Mouse (Mus musculus): Measurements from ENCODE around the gene Cfap44.
A peak's percentile ranks its signal among the peaks of the same experiment; 100 is the strongest.

Gene Cfap44

GRCm38 (mm10) chr16:44394577-44395243, at the start of gene Cfap44:
Cfap44 (plus strand) TSS chr16:44394796.
- peak; percentile 6 to 30 for DNase-seq (ENCODE audit: low read depth in 2 of 2, low spot score in 2 of 2)

GRCm38 (mm10) chr16:44347071-44347901, 47.3 kb upstream of the Cfap44 start, which contains the start of gene Spice1:
Spice1 (plus strand) TSS chr16:44347121.
- DNase-seq (ENCODE audit: low read depth in 2 of 2, low spot score in 2 of 2): peak; percentile 93 to 94

DNA sequence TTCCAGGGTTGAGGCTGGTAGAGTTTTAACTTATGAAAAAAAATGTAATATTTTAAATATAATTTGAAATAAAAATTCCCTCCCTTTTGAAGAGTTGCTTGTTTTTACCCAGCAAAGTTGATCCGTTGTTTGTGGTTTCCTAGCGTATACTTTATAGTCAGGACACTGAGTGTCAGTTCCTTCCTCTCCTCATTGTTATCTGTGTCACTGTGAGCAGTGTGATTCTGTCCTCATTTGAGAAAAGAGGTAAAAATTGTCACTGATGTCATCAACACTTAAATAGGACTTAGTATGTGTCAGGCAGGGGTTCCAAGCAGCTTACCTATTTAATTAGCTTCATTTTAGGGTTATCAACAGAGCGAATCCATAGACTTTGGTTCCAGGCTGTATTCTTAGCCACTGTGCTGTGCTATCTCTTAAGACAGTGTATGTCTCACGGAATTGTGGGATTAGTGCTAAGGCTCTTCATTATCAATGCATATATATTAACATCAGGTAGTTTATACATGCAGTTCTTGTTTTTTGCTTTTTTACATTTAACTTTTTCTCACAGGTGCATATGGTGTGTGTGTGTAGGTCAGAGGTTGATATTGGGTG, 44.7 kb upstream of the Cfap44 start:
- DNase-seq (ENCODE audit: low read depth in 2 of 2, low spot score in 2 of 2): no peak

DNA sequence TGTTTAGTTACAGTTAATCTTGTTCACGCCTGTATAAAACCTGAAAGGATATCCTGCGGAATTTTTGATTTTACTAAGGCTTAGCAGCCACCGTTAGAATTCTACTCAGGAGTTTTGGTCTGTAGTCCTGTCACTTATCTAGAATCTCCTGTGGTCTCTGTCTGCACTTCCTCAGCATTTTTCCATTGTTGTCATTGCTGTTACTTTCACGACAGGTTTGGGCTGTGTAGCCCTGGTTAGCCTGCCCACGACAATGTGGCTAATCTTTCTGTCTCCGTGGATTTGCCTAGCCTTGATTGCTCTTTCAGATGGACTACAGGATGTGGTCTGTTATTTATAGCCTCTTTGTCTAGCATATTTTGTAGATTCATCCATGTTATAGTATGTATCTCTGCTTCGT, 38.3 kb upstream of the Cfap44 start:
- no peak for DNase-seq (ENCODE audit: low read depth in 2 of 2, low spot score in 2 of 2)

- peak; percentile 63 to 66 for DNase-seq (ENCODE audit: low read depth in 2 of 2, low spot score in 2 of 2)
These were observed 36.9 kb upstream of the Cfap44 start for GRCm38 (mm10) chr16:44357571-44358268.

- peak in 1 of 2 experiments; percentile 51 for DNase-seq (ENCODE audit: low read depth in 2 of 2, low spot score in 2 of 2)
These were observed 32.4 kb upstream of the Cfap44 start for GRCm38 (mm10) chr16:44361921-44362890.

- no peak for DNase-seq (ENCODE audit: low read depth in 2 of 2, low spot score in 2 of 2)
These were observed 29.1 kb upstream of the Cfap44 start for GRCm38 (mm10) chr16:44365522-44365921.

DNA sequence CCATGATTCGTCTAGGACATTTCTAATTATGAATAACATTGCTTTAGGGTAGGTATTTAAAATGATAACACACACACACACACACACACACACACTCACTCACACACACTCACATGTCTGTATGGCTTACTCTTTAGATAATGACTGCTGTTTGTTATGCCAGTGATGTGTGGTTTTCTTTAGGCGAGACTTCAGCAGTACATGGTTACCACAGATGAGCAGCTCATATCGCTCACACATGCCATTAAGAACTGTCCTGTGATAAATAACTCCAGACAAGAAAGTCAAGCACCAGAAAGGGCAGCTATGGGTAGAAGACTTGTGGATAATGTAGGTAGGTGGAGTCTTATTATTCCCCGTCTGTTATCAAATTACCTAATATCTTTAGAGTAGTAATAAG, 19.1 kb upstream of the Cfap44 start:
- no peak for DNase-seq (ENCODE audit: low read depth in 2 of 2, low spot score in 2 of 2)

- DNase-seq (ENCODE audit: low read depth in 2 of 2, low spot score in 2 of 2): no peak
These were observed 14.6 kb upstream of the Cfap44 start for GRCm38 (mm10) chr16:44380006-44380405.

DNA sequence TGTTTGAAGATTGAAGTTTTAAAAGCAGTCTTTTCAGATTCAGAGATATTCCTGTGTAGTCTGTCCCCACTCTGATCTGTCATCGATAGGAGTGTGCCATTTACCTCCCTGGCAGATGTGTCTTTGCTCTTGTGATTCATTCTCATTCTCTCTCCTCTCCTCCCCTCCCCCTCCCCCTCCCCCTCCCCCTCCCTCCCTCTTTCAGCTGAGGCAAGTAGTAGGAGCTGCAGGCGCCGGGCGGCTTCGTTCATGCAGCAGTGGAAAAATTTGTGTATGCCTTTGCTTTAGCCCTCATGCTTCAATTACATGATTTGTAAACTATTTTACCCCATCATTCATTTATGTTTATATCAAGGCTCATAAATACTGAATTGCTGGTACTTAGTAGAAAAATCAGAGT, 13.0 kb upstream of the Cfap44 start:
- DNase-seq (ENCODE audit: low read depth in 2 of 2, low spot score in 2 of 2): no peak

GRCm38 (mm10) chr16:44383549-44383948, 11.0 kb upstream of the Cfap44 start:
- DNase-seq (ENCODE audit: low read depth in 2 of 2, low spot score in 2 of 2): no peak

DNA sequence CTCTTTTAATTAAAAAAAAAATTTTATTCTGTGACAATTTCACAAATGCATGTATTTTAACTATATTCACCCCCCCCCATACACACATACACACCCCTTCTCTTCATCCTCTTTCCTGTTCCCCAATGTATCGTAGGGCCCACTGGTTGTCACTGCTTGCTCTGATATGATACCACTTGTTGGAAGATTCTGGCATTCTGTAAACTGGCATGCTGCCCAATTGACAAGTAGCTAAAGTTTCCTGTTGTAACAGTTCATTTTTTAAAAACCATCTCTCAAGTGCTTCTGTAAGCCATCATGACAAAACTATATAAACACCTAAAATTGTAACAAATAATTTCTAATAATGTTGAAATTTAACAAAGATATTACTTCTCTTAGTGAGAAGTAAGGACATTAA, 10.3 kb upstream of the Cfap44 start:
- DNase-seq (ENCODE audit: low read depth in 2 of 2, low spot score in 2 of 2): no peak

- DNase-seq (ENCODE audit: low read depth in 2 of 2, low spot score in 2 of 2): no peak
These were observed 2.6 kb upstream of the Cfap44 start for GRCm38 (mm10) chr16:44391877-44392548.

- no peak for DNase-seq (ENCODE audit: low read depth in 2 of 2, low spot score in 2 of 2)
These were observed 10.3 kb downstream of the Cfap44 start for GRCm38 (mm10) chr16:44404933-44405332.

DNA sequence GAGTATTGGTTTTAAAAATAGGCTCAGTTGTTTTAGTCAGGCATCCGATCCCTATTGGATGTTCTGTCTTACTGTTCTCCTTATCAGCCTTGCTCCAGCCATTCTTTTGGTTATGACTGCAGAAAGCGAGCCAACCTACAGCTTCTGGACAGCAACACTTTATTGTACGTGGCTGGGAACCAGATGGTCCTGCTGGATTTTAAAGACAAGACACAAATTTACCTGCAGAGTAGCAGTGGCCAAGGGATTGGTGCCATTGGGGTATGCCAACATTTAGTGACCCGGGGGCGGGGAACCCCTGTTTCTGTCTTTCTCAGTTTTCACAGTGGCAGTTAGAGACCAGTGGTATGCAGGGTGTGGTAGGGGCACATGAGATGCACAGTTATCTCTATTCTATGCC, 12.6 kb downstream of the Cfap44 start:
- no peak for DNase-seq (ENCODE audit: low read depth in 2 of 2, low spot score in 2 of 2)

DNA sequence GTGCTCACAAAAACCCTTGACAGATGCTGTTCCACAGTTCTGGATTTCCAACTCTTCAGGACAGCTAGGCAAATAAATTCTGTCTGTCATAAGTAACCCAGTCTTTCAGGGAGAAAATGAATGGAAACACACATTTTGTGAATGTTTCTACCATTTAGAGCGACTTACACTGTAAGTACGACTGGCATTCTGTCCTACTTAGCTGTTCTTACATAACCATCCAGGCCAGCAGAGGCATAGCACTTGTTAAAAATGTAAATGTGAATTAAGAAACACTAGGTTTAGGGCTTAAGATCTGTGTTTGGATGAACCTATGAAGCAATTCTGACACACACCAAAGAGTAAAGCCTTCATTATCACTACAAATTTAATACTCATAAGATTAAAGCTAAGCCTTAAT, 13.7 kb downstream of the Cfap44 start:
- DNase-seq (ENCODE audit: low read depth in 2 of 2, low spot score in 2 of 2): no peak

DNA sequence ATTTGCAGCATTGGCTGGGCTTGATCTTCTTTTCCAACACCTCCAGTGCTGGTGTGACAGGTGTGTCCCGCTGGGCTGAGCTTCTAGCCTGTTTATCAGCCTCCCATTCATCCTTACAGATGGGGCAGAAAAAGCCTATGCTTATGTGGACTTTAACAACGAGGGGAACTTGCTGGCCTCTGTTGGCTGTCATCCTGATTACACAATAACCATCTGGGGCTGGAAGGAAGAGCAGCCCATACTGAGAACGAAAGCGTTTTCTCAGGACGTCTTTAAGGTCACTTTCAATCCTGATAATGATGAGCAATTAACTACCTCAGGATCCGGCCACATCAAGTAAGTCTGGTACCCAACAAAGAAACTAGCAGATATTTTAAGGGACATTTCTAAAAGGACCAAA, 15.6 kb downstream of the Cfap44 start:
- DNase-seq (ENCODE audit: low read depth in 2 of 2, low spot score in 2 of 2): no peak

DNA sequence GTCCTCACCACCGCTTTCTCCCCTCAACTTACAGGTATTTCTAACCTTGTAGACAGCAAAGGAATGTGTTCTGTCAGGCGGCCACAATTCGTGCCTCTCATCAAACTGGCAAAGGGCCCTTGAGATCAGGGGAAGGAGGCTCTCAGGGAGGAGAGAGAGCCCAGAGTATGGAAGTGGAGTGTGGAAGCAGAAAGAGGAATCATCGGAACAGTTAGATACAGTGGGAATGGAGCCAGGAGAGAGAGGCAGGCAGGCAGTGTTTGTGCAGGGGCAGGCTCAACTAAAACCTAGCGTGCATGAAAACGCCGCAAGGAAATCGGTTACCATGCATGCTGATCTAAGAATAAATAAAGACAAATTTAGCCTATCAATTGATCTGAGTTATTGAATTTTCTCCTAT, 23.0 kb downstream of the Cfap44 start:
- DNase-seq (ENCODE audit: low read depth in 2 of 2, low spot score in 2 of 2): no peak

DNA sequence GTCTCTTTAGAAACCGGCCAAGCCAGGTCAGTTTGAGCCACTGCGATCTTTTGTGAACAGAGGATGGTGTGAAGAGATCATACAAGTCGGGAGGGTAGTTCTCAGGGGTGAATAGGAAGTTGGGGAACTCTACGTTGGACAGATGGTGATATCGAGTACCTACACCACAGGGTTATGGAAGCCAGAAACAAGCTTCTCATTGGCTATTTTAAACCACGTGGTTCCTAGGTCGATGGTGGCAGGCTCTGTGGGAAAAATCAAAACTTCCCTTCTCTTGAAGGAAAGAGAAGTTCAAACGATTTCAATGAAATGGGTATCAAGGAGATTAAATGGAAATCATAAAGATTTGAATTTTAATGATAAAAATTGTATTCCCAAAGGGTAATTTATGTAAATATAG, 27.1 kb downstream of the Cfap44 start:
- DNase-seq (ENCODE audit: low read depth in 2 of 2, low spot score in 2 of 2): no peak

GRCm38 (mm10) chr16:44423499-44423898, 28.9 kb downstream of the Cfap44 start:
- no peak for DNase-seq (ENCODE audit: low read depth in 2 of 2, low spot score in 2 of 2)

All from CD8-positive naive resting alpha-beta T cell, adult 2 months (primary cell).